Mouse (Mus musculus) cortical plate, adult 2 months (tissue): ENCODE results near the gene Hspb6.

Experiments used
- CTCF ChIP-seq: fragments of 200-500 bp; IDR thresholded peaks from 2 replicates; pipeline ENCODE4 v1.5.1; 2011; ENCODE audit warnings: mild to moderate bottlenecking, control low read depth, low read length; ENCODE audit not compliant: insufficient read depth; ENCODE audit errors: extremely low read depth
- POLR2A ChIP-seq: fragments of 200-500 bp; IDR thresholded peaks from 2 replicates; pipeline ENCODE4 v1.6.1; 2011; ENCODE audit warnings: mild to moderate bottlenecking, low read length, control low read depth; ENCODE audit not compliant: insufficient read depth; ENCODE audit errors: extremely low read depth

DNA sequence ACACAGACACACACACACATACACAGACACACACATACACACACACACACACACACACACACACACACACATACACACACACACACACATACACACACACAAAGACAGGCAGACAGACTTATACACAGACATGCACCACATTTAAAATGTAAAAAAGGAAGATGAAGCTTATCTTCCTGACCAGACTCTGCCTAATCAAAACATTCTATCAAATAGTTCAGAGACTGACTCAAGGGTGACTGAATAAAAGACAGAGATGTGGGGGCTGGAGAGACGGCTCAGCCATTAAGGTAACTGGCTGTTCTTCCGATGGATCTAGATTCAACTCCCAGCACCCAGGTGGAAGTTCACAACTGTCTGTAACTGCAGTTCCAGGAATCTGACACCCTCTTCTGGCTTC, 7.7 kb upstream of the Hspb6 start:
- TF ChIP-seq CTCF (no peak), POLR2A (no peak)
